Mouse (Mus musculus) monocyte, adult 5-6 weeks (primary cell): ENCODE results near the gene Ankrd2. TPM values are rescaled to one million over a fixed set of nuclear protein-coding genes. Genes with fewer than 3 reads are reported as not detected.

Source experiments
- ATAC-seq: fragments of 153-309, 156-312 bp; replicated peaks from 2 replicates; pipeline ENCODE4 v1.8.0; 2017; ENCODE audit warnings: mild to moderate bottlenecking; ENCODE audit not compliant: low TSS enrichment, insufficient number of reproducible peaks, severe bottlenecking, poor library complexity, low FRiP score
- total RNA-seq: library from RNA; stranded (forward); fragments of 200-1000, 200-491, 200-594 nt; gene quantifications from 3 replicates; pipeline ENCODE4 v1.2.3, GENCODE M21; 2017

Gene Ankrd2
- not detected in 3 replicates for total RNA-seq

- peak; percentile 49 for ATAC-seq
These were observed at the start of gene Ankrd2 for GRCm38 (mm10) chr19:42035456-42036248. Gene Ankrd2 (plus strand): TSS chr19:42036000.

- no peak for ATAC-seq
These were observed 48.6 kb upstream of the Ankrd2 start for GRCm38 (mm10) chr19:41987206-41987605.

GRCm38 (mm10) chr19:41989810-41990209, 46.0 kb upstream of the Ankrd2 start:
- ATAC-seq = peak; percentile 69

GRCm38 (mm10) chr19:41991926-41992477, 43.8 kb upstream of the Ankrd2 start:
- no peak for ATAC-seq

GRCm38 (mm10) chr19:41992971-41993370, 42.8 kb upstream of the Ankrd2 start:
- no peak for ATAC-seq

GRCm38 (mm10) chr19:41993484-41993883, 42.3 kb upstream of the Ankrd2 start:
- no peak for ATAC-seq

GRCm38 (mm10) chr19:41994023-41994422, 41.8 kb upstream of the Ankrd2 start:
- ATAC-seq = no peak

- no peak for ATAC-seq
These were observed 40.3 kb upstream of the Ankrd2 start for GRCm38 (mm10) chr19:41995483-41995882.

GRCm38 (mm10) chr19:41997090-41997489, 38.7 kb upstream of the Ankrd2 start:
- ATAC-seq = no peak

- ATAC-seq = no peak
These were observed 36.8 kb upstream of the Ankrd2 start for GRCm38 (mm10) chr19:41998770-41999548.

- ATAC-seq = peak; percentile 68
These were observed 36.0 kb upstream of the Ankrd2 start for GRCm38 (mm10) chr19:41999688-42000283.

GRCm38 (mm10) chr19:42000446-42000958, 35.3 kb upstream of the Ankrd2 start:
- no peak for ATAC-seq

GRCm38 (mm10) chr19:42001253-42001980, 34.4 kb upstream of the Ankrd2 start:
- peak; percentile 78 for ATAC-seq

- no peak for ATAC-seq
These were observed 31.5 kb upstream of the Ankrd2 start for GRCm38 (mm10) chr19:42004258-42004657.

- ATAC-seq = peak; percentile 55
These were observed 30.2 kb upstream of the Ankrd2 start for GRCm38 (mm10) chr19:42005616-42006015.

- ATAC-seq = no peak
These were observed 29.2 kb upstream of the Ankrd2 start for GRCm38 (mm10) chr19:42006568-42006967.

GRCm38 (mm10) chr19:42008586-42008985, 27.2 kb upstream of the Ankrd2 start:
- ATAC-seq = no peak

GRCm38 (mm10) chr19:42009067-42009466, 26.7 kb upstream of the Ankrd2 start:
- ATAC-seq = no peak
